In the genomic region with DNA sequence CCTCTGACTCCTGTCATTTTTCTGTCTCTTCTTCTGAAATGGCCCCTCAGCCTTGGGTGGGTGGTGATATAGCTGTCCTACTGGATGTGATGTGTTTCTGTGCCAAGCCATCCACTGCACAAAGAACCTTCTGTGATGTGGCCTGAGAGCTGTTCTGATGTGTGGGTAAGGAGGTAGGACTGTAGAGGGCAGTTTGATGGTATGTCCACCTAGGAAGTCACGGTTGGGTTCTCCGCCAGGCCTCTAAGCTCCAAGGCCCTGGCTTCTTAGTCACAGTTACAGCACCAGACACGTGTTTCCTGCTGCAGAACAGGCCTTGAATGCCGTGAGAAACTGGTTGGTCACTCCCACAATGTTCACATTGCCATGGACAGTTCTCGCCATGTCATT, we compare ENCODE assay signal across 14 mouse cellular contexts.
DNase-seq lines count a peak whose midpoint lies in the region; ATAC-seq and TF ChIP-seq lines count a peak whose summit lies in the region.
"Had no signal": no experiment of that assay in that cellular context is flagged by ENCODE, and none has a peak within 500 bp of the region (broad histone marks: within the 10 kb centered on the region; RNA-seq: fewer than 3 reads in every experiment).

No protein-coding gene starts in this region.

- 64% methylated on average over 5 of the region's 5 CpGs for WGBS in heart, embryonic 14.5 days
- 60% methylated on average over 5 of the region's 5 CpGs for WGBS in kidney, embryonic 16.5 days
- WGBS in kidney, embryonic 14.5 days: 69% methylated on average over 5 of the region's 5 CpGs
- WGBS in midbrain, embryonic 14.5 days: 86% methylated on average over 5 of the region's 5 CpGs
- WGBS in midbrain, postnatal 0 days: 78% methylated on average over 5 of the region's 5 CpGs

- H3K9ac ChIP-seq in heart, embryonic 14.5 days (ENCODE audit: low read length): no peak overlapping the region
- no peak overlapping the region for H3K9ac ChIP-seq in kidney, embryonic 16.5 days (replicated peaks; ENCODE audit: low read length)
- H3K9ac ChIP-seq in kidney, embryonic 14.5 days (ENCODE audit: low read depth, low read length): no peak overlapping the region
- no peak overlapping the region for H3K9ac ChIP-seq in midbrain, embryonic 14.5 days (replicated peaks; ENCODE audit: low read length)
- no peak overlapping the region for H3K9ac ChIP-seq in midbrain, postnatal 0 days (replicated peaks; ENCODE audit: low read length, poor library complexity, severe bottlenecking)

- H3K4me3 ChIP-seq in heart, embryonic 14.5 days (ENCODE audit: control insufficient read depth in 1 of 2, insufficient read depth in 1 of 2, low read depth in 1 of 2, low read length in 2 of 2): no peak overlapping the region
- H3K4me3 ChIP-seq in kidney, embryonic 16.5 days (ENCODE audit: low read length): no peak overlapping the region
- no peak overlapping the region for H3K4me3 ChIP-seq in kidney, embryonic 14.5 days (ENCODE audit: low read length)
- H3K4me3 ChIP-seq in midbrain, embryonic 14.5 days (replicated peaks; ENCODE audit: low read depth, low read length): no peak overlapping the region
- no peak overlapping the region for H3K4me3 ChIP-seq in midbrain, postnatal 0 days (ENCODE audit: low read depth, low read length)
- H3K4me3 ChIP-seq: forebrain, embryonic 10.5 days had no signal

- no peaks in the 10 kb centered on the region for H3K27me3 ChIP-seq in heart, embryonic 14.5 days (ENCODE audit: control insufficient read depth, insufficient read depth, low read length)
- no peaks in the 10 kb centered on the region for H3K27me3 ChIP-seq in kidney, embryonic 16.5 days (ENCODE audit: insufficient read depth, low read length)
- H3K27me3 ChIP-seq in kidney, embryonic 14.5 days (ENCODE audit: control insufficient read depth, insufficient read depth, low read length): no peaks in the 10 kb centered on the region
- no peaks in the 10 kb centered on the region for H3K27me3 ChIP-seq in midbrain, embryonic 14.5 days (ENCODE audit: control insufficient read depth, insufficient read depth, low read length)
- no peaks in the 10 kb centered on the region for H3K27me3 ChIP-seq in midbrain, postnatal 0 days (ENCODE audit: insufficient read depth, low read length)

- H3K27ac ChIP-seq in heart, embryonic 14.5 days (replicated peaks in 1 of 2; ENCODE audit: control insufficient read depth in 1 of 2, insufficient read depth in 1 of 2, low read depth in 2 of 2, low read length in 2 of 2): peak overlapping the region; percentile 76 to 84
- peak overlapping the region; percentile 8; the same call in 1 of the 2 replicates for H3K27ac ChIP-seq in kidney, embryonic 16.5 days (ENCODE audit: low read length)
- no peak overlapping the region for H3K27ac ChIP-seq in kidney, embryonic 14.5 days (ENCODE audit: low read depth, low read length)
- 0 out of 2 replicates have a peak overlapping the region, but pooled peaks have one; percentile 8 for H3K27ac ChIP-seq in midbrain, embryonic 14.5 days (replicated peaks; ENCODE audit: low read depth, low read length)
- H3K27ac ChIP-seq in midbrain, postnatal 0 days (ENCODE audit: low read depth, low read length): no peak overlapping the region
- H3K27ac ChIP-seq: forebrain, embryonic 10.5 days had no signal

- H3K9me3 ChIP-seq in heart, embryonic 14.5 days (ENCODE audit: control insufficient read depth, low read length): no peaks in the 10 kb centered on the region
- H3K9me3 ChIP-seq in kidney, embryonic 16.5 days (ENCODE audit: low read length): no peaks in the 10 kb centered on the region
- no peaks in the 10 kb centered on the region for H3K9me3 ChIP-seq in kidney, embryonic 14.5 days (ENCODE audit: control insufficient read depth, low read length)
- H3K9me3 ChIP-seq in midbrain, embryonic 14.5 days (ENCODE audit: control insufficient read depth, low read length): no peaks in the 10 kb centered on the region
- no peaks in the 10 kb centered on the region for H3K9me3 ChIP-seq in midbrain, postnatal 0 days (ENCODE audit: low read length)
- H3K9me3 ChIP-seq: forebrain, embryonic 10.5 days had no signal

- TF ChIP-seq CTCF in midbrain, postnatal 0 days (IDR thresholded peaks at IDR 0.05): no peak

- DNase-seq in heart, adult 18-20 months: no peak
- DNase-seq in midbrain, embryonic 14.5 days: no peak
- DNase-seq in midbrain, postnatal 0 days (ENCODE audit: low spot score): no peak
- no peak for DNase-seq in B cell, adult 2 months
- DNase-seq: cerebellum, adult 2 months; gastrocnemius, postnatal 10 days; layer of hippocampus, adult 9-11 months; liver; right cerebral cortex, postnatal 25 days had no signal

- no peaks in the 10 kb centered on the region for H3K36me3 ChIP-seq in heart, embryonic 14.5 days (ENCODE audit: control insufficient read depth, insufficient read depth, low read length)
- H3K36me3 ChIP-seq in kidney, embryonic 16.5 days (ENCODE audit: insufficient read depth, low read length): no peaks in the 10 kb centered on the region
- H3K36me3 ChIP-seq in kidney, embryonic 14.5 days (ENCODE audit: control insufficient read depth, insufficient read depth, low read length): no peaks in the 10 kb centered on the region
- H3K36me3 ChIP-seq in midbrain, embryonic 14.5 days (ENCODE audit: control insufficient read depth, insufficient read depth, low read length): no peaks in the 10 kb centered on the region
- H3K36me3 ChIP-seq in midbrain, postnatal 0 days (ENCODE audit: insufficient read depth, low read length): no peaks in the 10 kb centered on the region
- H3K36me3 ChIP-seq: forebrain, embryonic 10.5 days had no signal

- H3K4me2 ChIP-seq in heart, embryonic 14.5 days (ENCODE audit: low read length): no peak overlapping the region
- H3K4me2 ChIP-seq in kidney, embryonic 16.5 days (replicated peaks; ENCODE audit: low read depth, low read length): no peak overlapping the region
- H3K4me2 ChIP-seq in kidney, embryonic 14.5 days (replicated peaks; ENCODE audit: low read depth, low read length): no peak overlapping the region
- H3K4me2 ChIP-seq in midbrain, embryonic 14.5 days (ENCODE audit: low read length): no peak overlapping the region
- no peak overlapping the region for H3K4me2 ChIP-seq in midbrain, postnatal 0 days (ENCODE audit: low read depth, low read length, poor library complexity, severe bottlenecking)

- H3K4me1 ChIP-seq in heart, embryonic 14.5 days (ENCODE audit: control insufficient read depth in 2 of 2, insufficient read depth in 2 of 2, low read length in 2 of 2): peaks cover 17 to 24% of the 10 kb centered on the region in 2 experiments
- H3K4me1 ChIP-seq in kidney, embryonic 16.5 days (ENCODE audit: insufficient read depth, low read length): peaks cover 16% of the 10 kb centered on the region
- peaks cover 11% of the 10 kb centered on the region; the same call in 1 of the 2 replicates for H3K4me1 ChIP-seq in kidney, embryonic 14.5 days (ENCODE audit: control insufficient read depth, insufficient read depth, low read length)
- 0 out of 2 replicates have a peak, but pooled peaks cover 11% of the 10 kb centered on the region for H3K4me1 ChIP-seq in midbrain, embryonic 14.5 days (ENCODE audit: control insufficient read depth, insufficient read depth, low read length)
- no peaks in the 10 kb centered on the region for H3K4me1 ChIP-seq in midbrain, postnatal 0 days (ENCODE audit: insufficient read depth, low read length)
- H3K4me1 ChIP-seq: forebrain, embryonic 10.5 days had no signal

- no peak for ATAC-seq in heart, embryonic 14.5 days (ENCODE audit: insufficient number of reproducible peaks, insufficient read depth, low FRiP score, low read depth)
- ATAC-seq in kidney, embryonic 16.5 days (ENCODE audit: low FRiP score, low TSS enrichment): peak; percentile 15; the same call in 1 of the 2 replicates
- no peak for ATAC-seq in kidney, embryonic 14.5 days (ENCODE audit: low FRiP score, low TSS enrichment)
- ATAC-seq in midbrain, embryonic 14.5 days (ENCODE audit: low FRiP score, low TSS enrichment): no peak
- no peak for ATAC-seq in midbrain, postnatal 0 days (ENCODE audit: low FRiP score)
- ATAC-seq: CD4-positive, CD25-positive, alpha-beta regulatory T cell, adult 4 months had no signal

Comparison
In these comparisons a context has a peak if more than half of its experiments do, and no peak if none do; other contexts are left out.
1. H3K27ac ChIP-seq: peak in heart, embryonic 14.5 days (2 of 2), kidney, embryonic 16.5 days (single experiment) and midbrain, embryonic 14.5 days (single experiment); none in kidney, embryonic 14.5 days (single experiment) and midbrain, postnatal 0 days (single experiment).